Mouse (Mus musculus) heart, adult 18-20 months (tissue): Measurements from ENCODE around the gene Abcb1a. TPM values are rescaled to one million over a fixed set of nuclear protein-coding genes. Genes with fewer than 3 reads are reported as not detected.
A peak's percentile ranks its signal among the peaks of the same experiment; 100 is the strongest.

Experiments
- DNase-seq, 2 experiments: peaks; one replicate each; pipeline ENCODE4 v3.0.0; 2021 to 2022; ENCODE audit warnings: mixed read lengths in 1 of 2
- long read RNA-seq, 2 experiments: library from polyadenylated mRNA; stranded (forward); transcript quantifications; one replicate each; pipeline ENCODE4 v2.0.0; 2021
- total RNA-seq, 2 experiments: library from RNA; stranded (reverse); gene quantifications; 2 replicates each; pipeline ENCODE4 v1.2.3; 2021

Abcb1a gene
- total RNA-seq = 1 to 10 TPM; 7.2 to 7.4 TPM
- long read RNA-seq, experiment 1, partial matches to known transcripts = 1 of 6 reads
- long read RNA-seq, experiment 1, other reads (novel, unspliced or antisense) = 5 of 6 reads
- long read RNA-seq, experiment 2 = 0 reads

GRCm38 (mm10) chr5:8659911-8660737 is at the start of gene Abcb1a:
Gene Abcb1a, plus strand, starts transcription at chr5:8660077.
- peak; percentile 31 to 51 for DNase-seq

- peak; percentile 40 to 57 for DNase-seq
These were observed 37.7 kb upstream of the Abcb1a start for GRCm38 (mm10) chr5:8622071-8622595.

DNA sequence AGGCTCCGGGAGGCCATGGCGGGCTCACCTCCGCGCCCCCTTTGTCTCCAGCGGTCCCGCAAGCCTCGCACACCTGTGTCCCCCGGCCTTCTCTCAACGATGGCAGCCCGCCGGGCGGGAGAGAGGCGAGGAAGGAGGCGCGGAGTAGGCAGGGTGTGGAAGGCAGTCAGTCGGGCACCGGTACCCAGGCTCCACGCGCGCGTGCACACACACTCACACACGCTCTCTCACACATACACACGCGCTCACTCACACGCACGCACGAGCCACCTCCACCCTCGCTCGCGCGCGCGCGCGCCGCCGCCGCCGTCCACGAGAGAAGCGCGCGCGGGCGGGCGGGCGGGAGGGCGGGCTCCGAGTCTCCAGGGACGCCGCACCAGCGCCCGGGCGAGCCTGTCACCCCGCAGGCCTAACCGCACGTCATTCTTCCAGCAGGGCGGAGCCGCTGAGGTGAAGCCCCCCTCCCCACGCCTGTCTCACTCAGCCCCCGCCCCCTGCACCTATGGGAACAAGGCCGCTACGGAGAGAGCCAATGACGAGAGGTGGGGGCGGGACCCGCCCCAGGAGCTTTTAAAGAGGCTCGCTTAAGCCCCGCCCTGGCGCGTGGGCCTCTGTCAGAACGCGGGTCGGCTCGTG is 37.2 kb upstream of the Abcb1a start, which contains the start of gene Rundc3b:
Rundc3b (minus strand) TSS at position 357 of the 636 bp plus-strand sequence.
- DNase-seq = peak; percentile 84 to 89

- DNase-seq = no peak
These were observed 27.0 kb upstream of the Abcb1a start for GRCm38 (mm10) chr5:8632901-8633300.

DNA sequence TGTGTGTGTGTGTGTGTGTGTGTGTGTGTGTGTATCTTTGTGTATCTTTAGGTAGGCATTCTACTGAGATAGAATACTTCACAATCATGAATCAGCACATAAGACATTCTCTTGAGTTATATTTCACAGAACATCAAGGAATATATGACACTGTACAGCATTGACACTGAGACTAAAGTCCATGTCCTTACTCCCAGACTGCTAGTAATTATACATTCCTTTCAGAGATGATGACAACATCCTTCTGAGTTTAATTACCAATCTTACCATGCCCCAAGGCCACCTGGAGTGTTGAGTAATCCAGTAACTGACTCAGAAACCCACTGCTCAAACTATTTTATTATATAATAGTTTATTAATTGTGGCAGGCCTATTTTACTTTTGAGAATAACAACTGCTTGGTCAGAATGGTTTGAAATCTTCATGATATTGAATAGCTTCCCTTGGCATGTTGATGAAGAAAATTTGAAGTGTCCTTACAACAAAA is 25.3 kb upstream of the Abcb1a start:
- DNase-seq = no peak

- no peak for DNase-seq
These were observed 11.6 kb upstream of the Abcb1a start for GRCm38 (mm10) chr5:8648300-8648699.

GRCm38 (mm10) chr5:8648774-8649173 is 11.1 kb upstream of the Abcb1a start:
- DNase-seq = no peak

GRCm38 (mm10) chr5:8652085-8652484 is 7.8 kb upstream of the Abcb1a start:
- DNase-seq = no peak

GRCm38 (mm10) chr5:8660738-8661151 is 868 bp downstream of the Abcb1a start:
- no peak for DNase-seq

DNA sequence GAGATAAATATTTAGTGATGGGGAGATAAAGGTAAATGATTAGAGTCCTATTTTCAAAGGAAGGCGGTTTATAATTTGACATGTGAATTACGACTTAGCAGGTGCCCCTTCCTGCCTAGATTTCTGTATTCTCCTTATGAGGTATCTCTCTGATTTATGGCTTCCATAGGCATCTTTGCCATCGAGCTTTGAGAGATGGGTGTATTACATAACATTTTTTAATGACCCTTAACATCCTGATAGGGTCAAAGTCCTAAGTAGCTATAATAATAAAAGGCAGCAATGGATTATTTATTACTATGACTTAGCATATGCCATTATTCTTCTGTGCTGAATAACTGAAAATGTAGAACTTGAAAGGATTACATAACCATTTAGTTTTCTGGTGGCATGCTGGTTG is 4.8 kb downstream of the Abcb1a start:
- DNase-seq = no peak

- no peak for DNase-seq
These were observed 8.0 kb downstream of the Abcb1a start for GRCm38 (mm10) chr5:8667758-8668474.

GRCm38 (mm10) chr5:8669606-8670005 is 9.7 kb downstream of the Abcb1a start:
- DNase-seq = no peak

- peak in 1 of 2 experiments; percentile 8 for DNase-seq
These were observed 15.5 kb downstream of the Abcb1a start for GRCm38 (mm10) chr5:8675262-8675951.

- no peak for DNase-seq
These were observed 16.0 kb downstream of the Abcb1a start for GRCm38 (mm10) chr5:8675952-8676262.

DNA sequence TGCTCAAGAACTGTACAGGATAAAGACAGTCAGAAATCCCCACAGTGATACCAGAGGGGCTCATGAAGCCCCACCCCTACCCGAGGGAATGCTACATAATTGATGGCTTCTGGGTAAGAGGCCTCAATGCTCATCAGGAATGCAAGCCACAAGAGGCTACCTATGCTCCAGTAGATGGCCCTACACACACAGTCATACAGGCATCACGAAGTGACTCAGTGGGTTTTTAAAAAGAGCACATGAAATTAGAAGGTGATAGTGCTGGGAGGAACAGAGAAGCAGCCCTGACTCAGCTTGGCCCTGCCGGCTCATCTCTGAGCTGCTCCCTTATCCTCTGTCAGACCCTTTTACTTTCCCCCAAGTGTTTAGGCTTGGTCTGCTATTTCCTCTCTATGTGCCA is 21.3 kb downstream of the Abcb1a start:
- DNase-seq = no peak

- DNase-seq = no peak
These were observed 23.8 kb downstream of the Abcb1a start for GRCm38 (mm10) chr5:8683686-8684085.

- no peak for DNase-seq
These were observed 26.2 kb downstream of the Abcb1a start for GRCm38 (mm10) chr5:8686071-8686470.

- no peak for DNase-seq
These were observed 27.7 kb downstream of the Abcb1a start for GRCm38 (mm10) chr5:8687550-8687949.

- no peak for DNase-seq
These were observed 56.2 kb downstream of the Abcb1a start for GRCm38 (mm10) chr5:8716061-8716460.

- no peak for DNase-seq
These were observed 59.7 kb downstream of the Abcb1a start for GRCm38 (mm10) chr5:8719556-8719955.

- no peak for DNase-seq
These were observed 62.3 kb downstream of the Abcb1a start for GRCm38 (mm10) chr5:8722224-8722623.

DNA sequence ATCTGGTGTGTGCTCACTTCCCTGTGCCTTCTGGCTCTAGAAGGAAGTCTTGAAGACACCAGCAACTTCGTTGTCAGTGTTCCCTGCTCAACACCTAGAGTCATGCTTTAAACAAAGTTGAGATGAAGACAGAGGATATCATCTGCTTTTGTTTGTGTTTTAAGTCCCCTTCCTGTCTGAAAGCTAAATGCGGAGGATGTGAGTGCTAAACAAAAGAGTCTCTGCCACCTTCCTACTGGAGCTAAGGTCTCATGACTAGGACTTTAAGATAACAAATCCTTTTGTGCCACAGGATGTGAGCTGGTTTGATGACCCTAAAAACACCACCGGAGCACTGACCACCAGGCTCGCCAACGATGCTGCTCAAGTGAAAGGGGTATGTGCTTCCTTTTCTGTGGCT is 63.0 kb downstream of the Abcb1a start:
- no peak for DNase-seq
